Mouse (Mus musculus) bone marrow macrophage, adult 2 months (primary cell): ENCODE measurements around the gene Map3k9. TPM values are rescaled to one million over a fixed set of nuclear protein-coding genes. Genes with fewer than 3 reads are reported as not detected.

Source experiments
- H3K27ac ChIP-seq: 2 replicates; pipeline ENCODE4 v1.5.1; 2012; ENCODE audit warnings: low read depth, low read length; ENCODE audit not compliant: insufficient read depth
- H3K4me1 ChIP-seq: 2 replicates; pipeline ENCODE4 v1.6.1; 2012; ENCODE audit warnings: low read length; ENCODE audit not compliant: control insufficient read depth, insufficient read depth
- H3K4me3 ChIP-seq: 2 replicates; pipeline ENCODE4 v1.5.1; 2012; ENCODE audit warnings: mild to moderate bottlenecking, low read length, moderate library complexity; ENCODE audit not compliant: insufficient read depth
- CTCF ChIP-seq: IDR thresholded peaks from 2 replicates; pipeline ENCODE4 v1.5.1; 2012; ENCODE audit warnings: low read depth, mild to moderate bottlenecking, low read length, moderate library complexity
- POLR2A ChIP-seq: IDR thresholded peaks from 2 replicates; pipeline ENCODE4 v1.6.1; 2012; ENCODE audit warnings: mild to moderate bottlenecking, low read depth, low read length, borderline replicate concordance
- polyA plus RNA-seq: library from polyadenylated mRNA; stranded (reverse); fragments of >200 nt; gene quantifications from 2 replicates; pipeline ENCODE4 v1.2.4, GENCODE M21; 2012; ENCODE audit not compliant: missing spikeins, insufficient read depth, insufficient read length

Gene Map3k9
- polyA plus RNA-seq, 1 experiment, result 7.5 TPM

GRCm38 (mm10) chr12:81726246-81726822 is 54.6 kb downstream of the Map3k9 start:
- no peak overlapping the region for H3K27ac ChIP-seq
- H3K4me1 ChIP-seq, result peaks cover 2% of the 10 kb centered on the region; the same call in 1 of the 2 replicates
- no peak overlapping the region for H3K4me3 ChIP-seq
- TF ChIP-seq CTCF (peak; percentile 38; the same call in 1 of the 2 replicates), POLR2A (no peak)

- no peak overlapping the region for H3K4me3 ChIP-seq
- peaks cover 9% of the 10 kb centered on the region for H3K4me1 ChIP-seq
- no peak for TF ChIP-seq POLR2A
- TF ChIP-seq CTCF, result no peak
- H3K27ac ChIP-seq, result no peak overlapping the region
Observed at GRCm38 (mm10) chr12:81724776-81725175, 56.2 kb downstream of the Map3k9 start.

GRCm38 (mm10) chr12:81723375-81723774 is 57.6 kb downstream of the Map3k9 start:
- TF ChIP-seq CTCF (no peak), POLR2A (no peak)
- Histone ChIP-seq H3K4me1 (peaks cover 18% of the 10 kb centered on the region), H3K27ac (no peak overlapping the region), H3K4me3 (no peak overlapping the region)

GRCm38 (mm10) chr12:81719715-81720114 is 61.3 kb downstream of the Map3k9 start:
- Histone ChIP-seq H3K4me3 (peak overlapping the region; percentile 38), H3K4me1 (peaks cover 26% of the 10 kb centered on the region), H3K27ac (peak overlapping the region; percentile 95)
- TF ChIP-seq CTCF (no peak), POLR2A (no peak)

- Histone ChIP-seq H3K4me3 (peak overlapping the region; percentile 38), H3K27ac (peak overlapping the region; percentile 95), H3K4me1 (peaks cover 26% of the 10 kb centered on the region)
- TF ChIP-seq POLR2A (no peak), CTCF (no peak)
Observed at GRCm38 (mm10) chr12:81719161-81719560, 61.8 kb downstream of the Map3k9 start.

- Histone ChIP-seq H3K4me3 (no peak overlapping the region), H3K4me1 (peaks cover 2% of the 10 kb centered on the region), H3K27ac (no peak overlapping the region)
- TF ChIP-seq POLR2A, result no peak
- no peak for TF ChIP-seq CTCF
Observed at GRCm38 (mm10) chr12:81712618-81713017, 68.4 kb downstream of the Map3k9 start.

GRCm38 (mm10) chr12:81702903-81703302 is 78.1 kb downstream of the Map3k9 start:
- Histone ChIP-seq H3K27ac (no peak overlapping the region), H3K4me3 (no peak overlapping the region), H3K4me1 (peaks cover 6% of the 10 kb centered on the region)
- TF ChIP-seq POLR2A, result no peak
- TF ChIP-seq CTCF, result no peak

- TF ChIP-seq POLR2A (no peak), CTCF (no peak)
- Histone ChIP-seq H3K4me1 (peaks cover 7% of the 10 kb centered on the region), H3K4me3 (no peak overlapping the region), H3K27ac (no peak overlapping the region)
Observed at GRCm38 (mm10) chr12:81698011-81698410, 83.0 kb downstream of the Map3k9 start.

- H3K4me3 ChIP-seq, result no peak overlapping the region
- TF ChIP-seq CTCF, result no peak
- TF ChIP-seq POLR2A, result no peak
- H3K27ac ChIP-seq, result no peak overlapping the region
- H3K4me1 ChIP-seq, result peaks cover 12% of the 10 kb centered on the region
Observed at GRCm38 (mm10) chr12:81691177-81691730, 89.7 kb downstream of the Map3k9 start.

GRCm38 (mm10) chr12:81690751-81691150 is 90.2 kb downstream of the Map3k9 start:
- peaks cover 12% of the 10 kb centered on the region for H3K4me1 ChIP-seq
- no peak overlapping the region for H3K27ac ChIP-seq
- TF ChIP-seq CTCF, result no peak
- no peak for TF ChIP-seq POLR2A
- H3K4me3 ChIP-seq, result no peak overlapping the region

GRCm38 (mm10) chr12:81690111-81690510 is 90.9 kb downstream of the Map3k9 start:
- peaks cover 12% of the 10 kb centered on the region for H3K4me1 ChIP-seq
- TF ChIP-seq POLR2A (no peak), CTCF (no peak)
- H3K4me3 ChIP-seq, result no peak overlapping the region
- no peak overlapping the region for H3K27ac ChIP-seq
